In genomic region chr6:18170311-18170922, GRCm38 (mm10) we compare ENCODE assay signal across 8 mouse cellular contexts. TPM values are rescaled to one million over a fixed set of nuclear protein-coding genes. Genes with fewer than 3 reads are reported as not detected.
DNase-seq lines count a peak whose midpoint lies in the region; ATAC-seq lines count a peak whose summit lies in the region.

Gene Cftr, plus strand, starts transcription at chr6:18170687.

- H3K4me2 ChIP-seq in heart, embryonic 12.5 days = peak within 1 kb of the TSS; percentile 91
- H3K4me2 ChIP-seq in limb, embryonic 13.5 days (replicated peaks) = peak within 1 kb of the TSS; percentile 81
- H3K4me2 ChIP-seq in midbrain, embryonic 14.5 days (ENCODE audit: low read length) = peak within 1 kb of the TSS; percentile 80

- no peaks in the 10 kb centered on the region for H3K36me3 ChIP-seq in heart, embryonic 12.5 days
- H3K36me3 ChIP-seq in limb, embryonic 13.5 days = no peaks in the 10 kb centered on the region
- H3K36me3 ChIP-seq in midbrain, embryonic 14.5 days (ENCODE audit: control insufficient read depth, insufficient read depth, low read length) = no peaks in the 10 kb centered on the region

- ATAC-seq in heart, embryonic 12.5 days (ENCODE audit: insufficient number of reproducible peaks, low FRiP score) = no peak
- ATAC-seq in common myeloid progenitor, adult 5-6 weeks (replicated peaks; ENCODE audit: low read depth, poor library complexity, severe bottlenecking) = 0 out of 2 replicates have a peak, but pooled peaks have one; percentile 15
- ATAC-seq in hematopoietic stem cell, adult 5-6 weeks (replicated peaks in 1 of 2; ENCODE audit: insufficient read depth in 1 of 2, low FRiP score in 2 of 2, low TSS enrichment in 1 of 2, low read depth in 1 of 2, poor library complexity in 2 of 2, severe bottlenecking in 2 of 2) = peak; percentile 32 to 42; a peak in 3 of 4 replicates
- peak; percentile 81 for ATAC-seq in limb, embryonic 13.5 days (ENCODE audit: low FRiP score, low read depth)
- peak; percentile 82 for ATAC-seq in midbrain, embryonic 14.5 days (ENCODE audit: low FRiP score, low TSS enrichment)
- no peak for ATAC-seq in monocyte, adult 5-6 weeks (replicated peaks; ENCODE audit: insufficient number of reproducible peaks, low FRiP score, low TSS enrichment, poor library complexity, severe bottlenecking)

- peaks cover 6% of the 10 kb centered on the region; the same call in 1 of the 2 replicates for H3K27me3 ChIP-seq in heart, embryonic 12.5 days (replicated peaks)
- peaks cover 10% of the 10 kb centered on the region for H3K27me3 ChIP-seq in limb, embryonic 13.5 days
- H3K27me3 ChIP-seq in midbrain, embryonic 14.5 days (ENCODE audit: control insufficient read depth, insufficient read depth, low read length) = no peaks in the 10 kb centered on the region

- under 1% methylated on average over 34 of the region's 45 CpGs for WGBS in heart, embryonic 12.5 days
- WGBS in limb, embryonic 13.5 days = 2% methylated on average over 44 of the region's 45 CpGs
- 2% methylated on average over 45 of the region's 45 CpGs for whole genome bisulfite sequencing in midbrain, embryonic 14.5 days

- no peak within 1 kb of the TSS for H3K27ac ChIP-seq in heart, embryonic 12.5 days (ENCODE audit: poor library complexity, severe bottlenecking)
- H3K27ac ChIP-seq in limb, embryonic 13.5 days = no peak within 1 kb of the TSS
- H3K27ac ChIP-seq in midbrain, embryonic 14.5 days (replicated peaks; ENCODE audit: low read depth, low read length) = no peak within 1 kb of the TSS

- peak within 1 kb of the TSS; percentile 56 for H3K4me3 ChIP-seq in heart, embryonic 12.5 days
- H3K4me3 ChIP-seq in limb, embryonic 13.5 days = peak within 1 kb of the TSS; percentile 53
- peak within 1 kb of the TSS; percentile 49 for H3K4me3 ChIP-seq in midbrain, embryonic 14.5 days (replicated peaks; ENCODE audit: low read depth, low read length)

- no peaks in the 10 kb centered on the region for H3K4me1 ChIP-seq in heart, embryonic 12.5 days (replicated peaks)
- no peaks in the 10 kb centered on the region for H3K4me1 ChIP-seq in limb, embryonic 13.5 days
- H3K4me1 ChIP-seq in midbrain, embryonic 14.5 days (ENCODE audit: control insufficient read depth, insufficient read depth, low read length) = no peaks in the 10 kb centered on the region

- no peaks in the 10 kb centered on the region for H3K9me3 ChIP-seq in heart, embryonic 12.5 days (replicated peaks)
- no peaks in the 10 kb centered on the region for H3K9me3 ChIP-seq in limb, embryonic 13.5 days
- H3K9me3 ChIP-seq in midbrain, embryonic 14.5 days (ENCODE audit: control insufficient read depth, low read length) = no peaks in the 10 kb centered on the region

- H3K9ac ChIP-seq in heart, embryonic 12.5 days = peak within 1 kb of the TSS; percentile 70
- peak within 1 kb of the TSS; percentile 68 for H3K9ac ChIP-seq in limb, embryonic 13.5 days
- H3K9ac ChIP-seq in midbrain, embryonic 14.5 days (replicated peaks; ENCODE audit: low read length) = peak within 1 kb of the TSS; percentile 50

- DNase-seq in heart, postnatal 4 days = no peak
- DNase-seq in midbrain, embryonic 14.5 days = peak; percentile 76
- DNase-seq in c-Kit-positive CD71-positive TER-119-positive erythroid progenitor cells, embryonic 14.5 days (ENCODE audit: low spot score) = no peak

RNA-seq across cellular contexts. Expression of gene Cftr, which starts in this region (rescaled TPM):
- 0.18 and 0.19 TPM in 2 replicates for polyA plus RNA-seq in heart, embryonic 12.5 days (2016; fragmentation: Nextera tagmentation; extraction: Ambion mirVana)
- total RNA-seq in heart, postnatal 4 days (2021) = under 1 TPM; 0.34 to 0.36 TPM
- total RNA-seq in common myeloid progenitor, adult 5-6 weeks (2017) = not detected in 2 replicates
- 0.25 TPM in 1 of 2 replicates, not detected in the other for total RNA-seq in hematopoietic stem cell, adult 5-6 weeks (2017)
- 0.42 and 0.45 TPM in 2 replicates for polyA plus RNA-seq in limb, embryonic 13.5 days (2015; fragmentation: Nextera tagmentation; extraction: Ambion mirVana)
- 0.70 and 0.98 TPM in 2 replicates for polyA plus RNA-seq in midbrain, embryonic 14.5 days (2014; fragmentation: Nextera tagmentation; extraction: Ambion mirVana)
- total RNA-seq in monocyte, adult 5-6 weeks (2017) = 1.1 TPM in 1 of 3 replicates, not detected in the others

Comparison
In these comparisons a context has a peak if more than half of its experiments do, and no peak if none do; other contexts are left out.
1. Peak in ATAC-seq in common myeloid progenitor, adult 5-6 weeks; RNA of the gene not detected or under 1 TPM.
2. Peak in ATAC-seq in hematopoietic stem cell, adult 5-6 weeks; RNA of the gene not detected or under 1 TPM.
3. Peak in ATAC-seq, H3K4me3 ChIP-seq, H3K9ac ChIP-seq and H3K4me2 ChIP-seq in limb, embryonic 13.5 days; RNA of the gene not detected or under 1 TPM.
4. Peak in DNase-seq, ATAC-seq, H3K4me3 ChIP-seq, H3K9ac ChIP-seq and H3K4me2 ChIP-seq in midbrain, embryonic 14.5 days; RNA of the gene not detected or under 1 TPM.